Mouse (Mus musculus): ENCODE results near the gene Cmklr1.

DNA sequence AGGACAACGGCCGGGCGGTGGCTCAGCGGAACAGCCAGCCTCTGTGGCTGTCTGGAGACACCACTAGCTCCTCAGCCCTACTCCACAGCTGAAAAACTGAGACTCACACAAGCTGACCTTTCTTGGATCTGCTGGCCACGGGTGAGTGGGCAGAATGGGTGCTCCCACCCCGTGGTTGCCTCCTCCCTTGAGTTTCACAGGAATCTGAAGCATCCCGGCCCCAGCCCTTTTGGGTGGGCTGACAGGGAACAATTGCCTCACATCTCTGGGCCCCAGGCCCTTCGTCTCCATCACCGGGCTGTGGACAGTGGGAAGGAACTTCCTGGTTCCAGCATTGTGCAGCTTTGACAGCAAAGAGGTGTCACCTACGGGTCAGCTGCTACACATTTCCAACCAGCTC lies 20.1 kb downstream of the Cmklr1 start:
- TF ChIP-seq CTCF (IDR thresholded peaks at IDR 0.05): no peak
- TF ChIP-seq EP300 (IDR thresholded peaks at IDR 0.05): no peak
